Comparison of ENCODE assay signal across 9 mouse cellular contexts in genomic region chr6:88786732-88787445, GRCm38 (mm10). TPM values are rescaled to one million over a fixed set of nuclear protein-coding genes. Genes with fewer than 3 reads are reported as not detected.
DNase-seq lines count a peak whose midpoint lies in the region; ATAC-seq and TF ChIP-seq lines count a peak whose summit lies in the region.
"Had no signal": no experiment of that assay in that cellular context is flagged by ENCODE, and none has a peak within 500 bp of the region (broad histone marks: within the 10 kb centered on the region; RNA-seq: fewer than 3 reads in every experiment).

No protein-coding gene starts in this region.

- peak; percentile 26 for TF ChIP-seq EP300 in stomach, postnatal 0 days (optimal IDR thresholded peaks at IDR 0.05)

- H3K4me3 ChIP-seq in heart, embryonic 11.5 days (ENCODE audit: low read depth, low read length), result no peak overlapping the region
- H3K4me3 ChIP-seq in spleen, adult 2 months (ENCODE audit: extremely low read depth, insufficient read depth, insufficient read length), result no peak overlapping the region
- no peak overlapping the region for H3K4me3 ChIP-seq in stomach, postnatal 0 days (ENCODE audit: low read depth, low read length)

- TF ChIP-seq CTCF in spleen, adult 2 months (IDR thresholded peaks at IDR 0.05; ENCODE audit: extremely low read depth, insufficient read depth, insufficient read length, insufficient replicate concordance), result no peak
- no peak for TF ChIP-seq CTCF in stomach, postnatal 0 days (IDR thresholded peaks at IDR 0.05; ENCODE audit: low read depth)

- DNase-seq in heart, adult 11 months, result peak; percentile 97
- DNase-seq in spleen, adult 2 months (ENCODE audit: low read depth in 1 of 2, low spot score in 2 of 2), result no peak
- no peak for DNase-seq in spleen, postnatal 14 days (ENCODE audit: low spot score in 2 of 2)
- DNase-seq in heart, postnatal 36 days, result peak; percentile 60 to 71
- DNase-seq in stomach, postnatal 0 days (ENCODE audit: low spot score), result no peak

- no peaks in the 10 kb centered on the region for H3K9me3 ChIP-seq in heart, embryonic 11.5 days (replicated peaks; ENCODE audit: control insufficient read depth, low read length)
- no peaks in the 10 kb centered on the region for H3K9me3 ChIP-seq in stomach, postnatal 0 days (ENCODE audit: control insufficient read depth, low read length)

- H3K4me2 ChIP-seq in heart, embryonic 11.5 days, result no peak overlapping the region
- no peak overlapping the region for H3K4me2 ChIP-seq in stomach, postnatal 0 days (replicated peaks; ENCODE audit: low read depth)

- intact Hi-C loops in heart, postnatal 36 days (cut with DNase I), result loop anchor here (2.0 kb wide), 1 partner anchor 40 kb away; no protein-coding TSS in a partner anchor

- peaks cover 36% of the 10 kb centered on the region for H3K4me1 ChIP-seq in heart, embryonic 11.5 days (ENCODE audit: control insufficient read depth, insufficient read depth, low read length)
- no peaks in the 10 kb centered on the region; the same call in 1 of the 2 replicates for H3K4me1 ChIP-seq in spleen, adult 2 months (ENCODE audit: control insufficient read depth, insufficient read depth, insufficient read length)
- peaks cover 6% of the 10 kb centered on the region for H3K4me1 ChIP-seq in stomach, postnatal 0 days (replicated peaks; ENCODE audit: control insufficient read depth, insufficient read depth)

- 62% methylated on average over 15 of the region's 15 CpGs for WGBS in heart, embryonic 11.5 days (ENCODE audit: insufficient replicate concordance)
- WGBS in spleen, adult 2 months, result 93% methylated on average over 15 of the region's 15 CpGs
- 60% methylated on average over 15 of the region's 15 CpGs for WGBS in stomach, postnatal 0 days

- no peak for ATAC-seq in heart, embryonic 11.5 days (replicated peaks; ENCODE audit: insufficient number of reproducible peaks, low FRiP score, low TSS enrichment)
- no peak for ATAC-seq in stomach, postnatal 0 days (ENCODE audit: low FRiP score, low TSS enrichment)
- ATAC-seq in activated CD4-positive, CD25-positive, alpha-beta regulatory T cell, adult 4 months, result no peak
- no peak for ATAC-seq in monocyte, adult 5-6 weeks (replicated peaks; ENCODE audit: insufficient number of reproducible peaks, low FRiP score, low TSS enrichment, poor library complexity, severe bottlenecking)

- TF ChIP-seq POLR2A in spleen, adult 2 months (IDR thresholded peaks at IDR 0.05; ENCODE audit: low read depth, low read length), result no peak

- H3K27ac ChIP-seq in heart, embryonic 11.5 days (ENCODE audit: low read depth, low read length), result no peak overlapping the region
- 0 out of 2 replicates have a peak overlapping the region, but pooled peaks have one; percentile 46 for H3K27ac ChIP-seq in spleen, adult 2 months (ENCODE audit: insufficient read depth, low read length)
- peak overlapping the region; percentile 96 for H3K27ac ChIP-seq in stomach, postnatal 0 days (replicated peaks)

- no peaks in the 10 kb centered on the region for H3K36me3 ChIP-seq in heart, embryonic 11.5 days (ENCODE audit: control insufficient read depth, insufficient read depth, low read length)
- no peaks in the 10 kb centered on the region for H3K36me3 ChIP-seq in spleen, adult 2 months (ENCODE audit: control insufficient read depth, insufficient read depth, low read length)
- peaks cover under 1% of the 10 kb centered on the region; the same call in 1 of the 2 replicates for H3K36me3 ChIP-seq in stomach, postnatal 0 days (ENCODE audit: control insufficient read depth, insufficient read depth, low read length)

- no peak overlapping the region for H3K9ac ChIP-seq in heart, embryonic 11.5 days (ENCODE audit: low read depth, low read length)
- peak overlapping the region; percentile 38; the same call in 1 of the 2 replicates for H3K9ac ChIP-seq in stomach, postnatal 0 days (ENCODE audit: low read length)

- no peaks in the 10 kb centered on the region for H3K27me3 ChIP-seq in heart, embryonic 11.5 days (ENCODE audit: control insufficient read depth, insufficient read depth, low read length)
- H3K27me3 ChIP-seq in spleen, adult 2 months (ENCODE audit: control insufficient read depth, insufficient read depth, low read length), result no peaks in the 10 kb centered on the region
- no peaks in the 10 kb centered on the region for H3K27me3 ChIP-seq in stomach, postnatal 0 days (ENCODE audit: control insufficient read depth, insufficient read depth, low read length)
- H3K27me3 ChIP-seq: CH12.LX had no signal

RNA-seq across cellular contexts. Expression of gene Abtb1, which starts 54.9 kb away (rescaled TPM):
- polyA plus RNA-seq in heart, embryonic 11.5 days (2014; fragmentation: Nextera tagmentation; extraction: Ambion mirVana), result 16.0 and 18.2 TPM in 2 replicates
- polyA plus RNA-seq in spleen, adult 2 months (2012; rRNA removed), result 80.8 and 103 TPM in 2 replicates
- 10 to 100 TPM; 28.1 to 29.2 TPM for total RNA-seq in heart, postnatal 36 days (2021)
- polyA plus RNA-seq in stomach, postnatal 0 days (2015; fragmentation: Nextera tagmentation; extraction: Ambion mirVana), result 25.1 and 26.1 TPM in 2 replicates
- polyA plus RNA-seq in activated CD4-positive, CD25-positive, alpha-beta regulatory T cell, adult 4 months (2017; shearing (Covaris generic)), result 10 to 100 TPM; 42.8 to 57.5 TPM
- 32.9 to 52.6 TPM (median 51.6 TPM) in 3 replicates for total RNA-seq in monocyte, adult 5-6 weeks (2017)

Comparison
In these comparisons a context has a peak if more than half of its experiments do, and no peak if none do; other contexts are left out.
1. DNase-seq: peak in heart, adult 11 months (single experiment) and heart, postnatal 36 days (2 of 2); none in spleen, adult 2 months (0 of 2), spleen, postnatal 14 days (0 of 2) and stomach, postnatal 0 days (single experiment).